ENCODE assay signal across 9 mouse cellular contexts in genomic region chr2:178101957-178102356, GRCm38 (mm10). TPM values are rescaled to one million over a fixed set of nuclear protein-coding genes. Genes with fewer than 3 reads are reported as not detected.
DNase-seq lines count a peak whose midpoint lies in the region; ATAC-seq and TF ChIP-seq lines count a peak whose summit lies in the region.
"Had no signal": no experiment of that assay in that cellular context is flagged by ENCODE, and none has a peak within 500 bp of the region (broad histone marks: within the 10 kb centered on the region; RNA-seq: fewer than 3 reads in every experiment).

No protein-coding gene starts in this region.

- DNase-seq in 416B (ENCODE audit: low read depth) (peak; percentile 55), R1 (ENCODE audit: low read depth, low spot score) (peak; percentile 68), MN1 (ENCODE audit: low spot score) (no peak)
- peak; percentile 80 for DNase-seq in embryo, embryonic 10 days (ENCODE audit: low spot score)
- peak; percentile 79 for DNase-seq in kidney, postnatal 0 days (ENCODE audit: low spot score)
- DNase-seq in liver, embryonic 11.5 days (ENCODE audit: low spot score), result peak; percentile 40

- TF ChIP-seq CTCF in kidney, postnatal 0 days (IDR thresholded peaks at IDR 0.05; ENCODE audit: low read depth), result peak; percentile 76

- no peak overlapping the region for H3K9ac ChIP-seq in heart, embryonic 16.5 days (ENCODE audit: low read length)
- H3K9ac ChIP-seq in kidney, postnatal 0 days (ENCODE audit: low read depth, low read length), result no peak overlapping the region
- no peak overlapping the region for H3K9ac ChIP-seq in liver, embryonic 11.5 days (ENCODE audit: low read depth, low read length)
- no peak overlapping the region for H3K9ac ChIP-seq in neural tube, embryonic 12.5 days
- H3K9ac ChIP-seq: embryonic facial prominence, embryonic 15.5 days had no signal

- no peaks in the 10 kb centered on the region for H3K4me1 ChIP-seq in heart, embryonic 16.5 days (ENCODE audit: control insufficient read depth, insufficient read depth, low read length)
- no peaks in the 10 kb centered on the region for H3K4me1 ChIP-seq in kidney, postnatal 0 days (replicated peaks; ENCODE audit: insufficient read depth, low read length)
- no peaks in the 10 kb centered on the region for H3K4me1 ChIP-seq in liver, embryonic 11.5 days (replicated peaks; ENCODE audit: control insufficient read depth, insufficient read depth, low read length)
- no peaks in the 10 kb centered on the region for H3K4me1 ChIP-seq in neural tube, embryonic 12.5 days
- H3K4me1 ChIP-seq: embryonic facial prominence, embryonic 15.5 days had no signal

- no peak overlapping the region for H3K4me2 ChIP-seq in heart, embryonic 16.5 days (ENCODE audit: low read depth, low read length)
- no peak overlapping the region for H3K4me2 ChIP-seq in kidney, postnatal 0 days (ENCODE audit: low read length)
- no peak overlapping the region for H3K4me2 ChIP-seq in liver, embryonic 11.5 days
- no peak overlapping the region for H3K4me2 ChIP-seq in neural tube, embryonic 12.5 days (replicated peaks)
- H3K4me2 ChIP-seq: embryonic facial prominence, embryonic 15.5 days had no signal

- H3K36me3 ChIP-seq in heart, embryonic 16.5 days (ENCODE audit: control insufficient read depth, insufficient read depth), result no peaks in the 10 kb centered on the region
- H3K36me3 ChIP-seq in kidney, postnatal 0 days (ENCODE audit: insufficient read depth, low read length), result no peaks in the 10 kb centered on the region
- no peaks in the 10 kb centered on the region for H3K36me3 ChIP-seq in liver, embryonic 11.5 days (ENCODE audit: control insufficient read depth, insufficient read depth, low read length)
- no peaks in the 10 kb centered on the region for H3K36me3 ChIP-seq in neural tube, embryonic 12.5 days
- H3K36me3 ChIP-seq: embryonic facial prominence, embryonic 15.5 days had no signal

- H3K4me3 ChIP-seq in heart, embryonic 16.5 days (ENCODE audit: low read length), result no peak overlapping the region
- H3K4me3 ChIP-seq in kidney, postnatal 0 days (replicated peaks; ENCODE audit: low read depth, low read length), result no peak overlapping the region
- H3K4me3 ChIP-seq in liver, embryonic 11.5 days (ENCODE audit: low read depth, low read length), result no peak overlapping the region
- H3K4me3 ChIP-seq in neural tube, embryonic 12.5 days, result no peak overlapping the region
- H3K4me3 ChIP-seq: embryonic facial prominence, embryonic 15.5 days had no signal

- peak; percentile 41; the same call in 1 of the 2 replicates for ATAC-seq in heart, embryonic 16.5 days (replicated peaks; ENCODE audit: extremely low read depth, insufficient read depth, low FRiP score)
- ATAC-seq in kidney, postnatal 0 days (replicated peaks; ENCODE audit: low FRiP score, low read depth), result peak; percentile 82; the same call in 1 of the 2 replicates
- peak; percentile 62; the same call in 1 of the 2 replicates for ATAC-seq in liver, embryonic 11.5 days (replicated peaks; ENCODE audit: low FRiP score)
- ATAC-seq in neural tube, embryonic 12.5 days (ENCODE audit: low FRiP score, low read depth), result peak; percentile 83

- H3K27ac ChIP-seq in heart, embryonic 16.5 days (ENCODE audit: low read length), result no peak overlapping the region
- no peak overlapping the region for H3K27ac ChIP-seq in kidney, postnatal 0 days
- H3K27ac ChIP-seq in liver, embryonic 11.5 days (ENCODE audit: low read depth, low read length), result no peak overlapping the region
- H3K27ac ChIP-seq in neural tube, embryonic 12.5 days, result no peak overlapping the region
- H3K27ac ChIP-seq: embryonic facial prominence, embryonic 15.5 days had no signal

- 11% methylated on average over 7 of the region's 7 CpGs for WGBS in heart, embryonic 16.5 days
- 11% methylated on average over 7 of the region's 7 CpGs for WGBS in kidney, postnatal 0 days
- WGBS in liver, embryonic 11.5 days, result 14% methylated on average over 7 of the region's 7 CpGs
- 17% methylated on average over 7 of the region's 7 CpGs for WGBS in neural tube, embryonic 12.5 days

- H3K9me3 ChIP-seq in heart, embryonic 16.5 days (replicated peaks; ENCODE audit: control insufficient read depth, low read length), result no peaks in the 10 kb centered on the region
- H3K9me3 ChIP-seq in kidney, postnatal 0 days (replicated peaks; ENCODE audit: low read length), result no peaks in the 10 kb centered on the region
- H3K9me3 ChIP-seq in liver, embryonic 11.5 days (ENCODE audit: control insufficient read depth, low read length), result no peaks in the 10 kb centered on the region
- H3K9me3 ChIP-seq in neural tube, embryonic 12.5 days, result no peaks in the 10 kb centered on the region
- H3K9me3 ChIP-seq: embryonic facial prominence, embryonic 15.5 days had no signal

- no peaks in the 10 kb centered on the region for H3K27me3 ChIP-seq in heart, embryonic 16.5 days (ENCODE audit: control insufficient read depth, insufficient read depth, low read length)
- H3K27me3 ChIP-seq in kidney, postnatal 0 days (ENCODE audit: insufficient read depth, low read length), result no peaks in the 10 kb centered on the region
- H3K27me3 ChIP-seq in liver, embryonic 11.5 days (replicated peaks; ENCODE audit: control insufficient read depth, insufficient read depth, low read length), result no peaks in the 10 kb centered on the region
- no peaks in the 10 kb centered on the region for H3K27me3 ChIP-seq in neural tube, embryonic 12.5 days (replicated peaks)
- H3K27me3 ChIP-seq: embryonic facial prominence, embryonic 15.5 days had no signal

RNA-seq across cellular contexts. Expression of gene Phactr3, which starts 16.8 kb away (rescaled TPM):
- polyA plus RNA-seq in heart, embryonic 16.5 days (2015; fragmentation: Nextera tagmentation; extraction: Ambion mirVana), result 5.3 and 6.6 TPM in 2 replicates
- 0.39 and 0.55 TPM in 2 replicates for polyA plus RNA-seq in kidney, postnatal 0 days (2015; fragmentation: Nextera tagmentation; extraction: Ambion mirVana)
- polyA plus RNA-seq in liver, embryonic 11.5 days (2014; fragmentation: Nextera tagmentation; extraction: Ambion mirVana), result 0.43 and 0.90 TPM in 2 replicates
- 19.5 and 21.7 TPM in 2 replicates for polyA plus RNA-seq in neural tube, embryonic 12.5 days (2016; fragmentation: Nextera tagmentation; extraction: Ambion mirVana)

RNA-seq across cellular contexts. Expression of gene Zfp931, which starts 23.7 kb away (rescaled TPM):
- 14.0 and 14.3 TPM in 2 replicates for polyA plus RNA-seq in heart, embryonic 16.5 days (2015; fragmentation: Nextera tagmentation; extraction: Ambion mirVana)
- 16.7 and 16.9 TPM in 2 replicates for polyA plus RNA-seq in kidney, postnatal 0 days (2015; fragmentation: Nextera tagmentation; extraction: Ambion mirVana)
- 9.6 TPM in 2 replicates for polyA plus RNA-seq in liver, embryonic 11.5 days (2014; fragmentation: Nextera tagmentation; extraction: Ambion mirVana)
- polyA plus RNA-seq in neural tube, embryonic 12.5 days (2016; fragmentation: Nextera tagmentation; extraction: Ambion mirVana), result 10.1 and 12.9 TPM in 2 replicates
